Mouse (Mus musculus): ENCODE measurements at regions not wholly inside any gene's neighbourhood (a gene's known extent, or its start where the extent isn't known, plus 50 kb on each side); places are given as distances from the start of the nearest gene placed in this dataset.

DNA sequence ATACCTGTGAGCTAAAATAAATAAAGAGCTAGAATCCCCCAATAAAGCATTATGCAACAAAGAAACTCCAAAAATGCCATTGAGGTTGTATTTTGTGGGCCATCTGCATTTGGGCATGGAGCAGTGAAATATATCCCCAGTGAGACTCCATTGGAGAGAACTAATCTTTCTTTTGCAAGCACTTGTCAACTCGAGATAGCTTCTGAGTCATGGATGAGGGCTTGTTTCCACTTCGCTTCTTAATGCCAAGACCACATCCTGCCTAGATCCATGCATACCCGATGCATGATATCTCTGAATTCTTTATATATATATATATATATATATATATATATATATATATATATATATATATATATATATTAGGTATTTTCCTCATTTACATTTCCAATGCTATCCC, 349.0 kb upstream of the Slc8a1 start:
- DNase-seq (ENCODE audit: low spot score in 2 of 2) = no peak

DNA sequence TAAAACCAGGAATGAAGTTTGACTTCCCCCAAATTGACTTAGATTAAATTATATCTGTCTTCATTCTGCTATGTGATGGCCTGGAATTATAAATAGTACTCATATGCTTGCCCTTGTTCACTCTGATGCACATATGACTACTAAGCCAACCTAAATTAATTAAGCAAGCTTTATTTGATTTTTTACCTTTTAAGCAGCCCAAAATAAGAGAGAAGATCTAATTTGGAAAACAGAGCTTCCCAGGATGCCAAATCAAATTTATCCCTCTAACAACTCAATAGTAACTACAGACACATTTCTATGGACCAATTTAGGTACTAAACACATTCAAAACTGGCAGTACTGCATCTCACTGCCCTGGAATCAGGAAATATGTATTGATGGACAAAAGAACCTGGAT, 342.1 kb upstream of the Slc8a1 start:
- no peak for DNase-seq (ENCODE audit: low spot score in 2 of 2)
